Mouse (Mus musculus) adrenal gland, postnatal 14 days (tissue): ENCODE measurements around the gene Fndc3c1. TPM values are rescaled to one million over a fixed set of nuclear protein-coding genes. Genes with fewer than 3 reads are reported as not detected.
"Not testable (repeated sequence)": the region's sequence is repeated elsewhere in the genome, so short reads cannot be mapped to it uniquely, and the experiment has no call there.

ENCODE experiments used
- DNase-seq: peaks from one replicate; pipeline ENCODE4 v3.0.0; 2021; ENCODE audit warnings: mixed read lengths
- long read RNA-seq, 2 experiments: library from polyadenylated mRNA; stranded (forward); transcript quantifications; one replicate each; pipeline ENCODE4 v2.0.0; 2021
- microRNA-seq, 2 experiments: library from miRNA; unstranded; fragments of <30 nt; microRNA quantifications; one replicate each; pipeline ENCODE4 v1.2.0; 2021
- total RNA-seq: library from RNA; stranded (reverse); gene quantifications from 2 replicates; pipeline ENCODE4 v1.2.3, GENCODE M21; 2021

The Fndc3c1 gene
- total RNA-seq = 0.15 TPM in 1 of 2 replicates, not detected in the other
- long read RNA-seq, experiment 1 = 0 reads
- long read RNA-seq, experiment 2, partial matches to known transcripts = 1 of 1 reads
- long read RNA-seq, experiment 2, other reads (novel, unspliced or antisense) = 0 of 1 reads

DNA sequence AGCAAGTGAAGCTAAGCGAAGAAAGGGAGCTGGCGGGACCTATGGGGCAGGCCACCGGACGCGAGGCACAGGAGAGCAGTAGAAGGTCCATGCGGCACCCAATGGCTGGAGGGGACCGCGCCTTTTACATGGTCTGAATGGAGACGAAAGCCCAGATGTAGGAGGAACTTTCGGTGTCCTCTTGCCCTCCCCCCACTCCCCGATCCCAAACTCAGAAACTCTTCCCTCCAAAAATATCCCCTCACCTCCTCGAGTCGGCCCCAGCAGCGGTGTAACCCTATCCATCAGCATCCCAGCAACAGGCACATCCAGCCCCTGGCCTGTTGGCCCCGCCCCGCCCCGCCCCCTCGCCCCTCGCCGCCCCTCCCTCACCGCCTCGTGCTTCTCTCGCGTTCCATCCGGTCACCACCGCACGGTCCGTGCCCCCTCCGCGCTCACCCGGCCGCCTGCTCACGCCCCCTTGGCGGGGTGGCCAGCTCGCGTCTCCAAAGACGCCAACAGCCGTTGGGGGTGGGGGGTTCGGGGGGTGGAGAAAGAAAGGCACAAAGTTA, at the start of gene Fndc3c1:
TSS of gene Fndc3c1 (minus strand) at position 301 of the 551 bp plus-strand sequence.
- no peak for DNase-seq

DNA sequence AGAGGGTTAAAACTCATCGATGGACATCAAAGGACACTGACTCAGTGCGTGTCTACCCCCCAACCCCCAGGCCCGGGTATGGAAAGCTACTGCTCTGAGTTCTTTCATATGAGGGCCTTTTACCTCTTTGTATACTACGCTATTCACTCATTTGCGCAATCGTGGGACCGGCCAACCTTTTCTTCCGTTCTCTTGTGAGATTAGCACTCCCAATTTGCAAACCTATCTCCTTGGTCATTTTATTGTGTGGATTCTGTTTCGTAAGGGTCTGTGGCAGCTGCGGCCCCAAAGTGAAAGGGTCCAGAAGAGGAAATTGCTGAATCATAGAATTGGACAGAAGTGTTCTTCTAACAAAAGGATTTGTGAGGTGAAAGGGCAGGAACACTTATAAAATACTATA, 1.2 kb upstream of the Fndc3c1 start:
- no peak for DNase-seq

GRCm38 (mm10) chrX:106485671-106486070, 470 bp upstream of the Fndc3c1 start:
- no peak for DNase-seq

- DNase-seq = not testable (repeated sequence)
Measured at GRCm38 (mm10) chrX:106479891-106480290, 5.3 kb downstream of the Fndc3c1 start.

DNA sequence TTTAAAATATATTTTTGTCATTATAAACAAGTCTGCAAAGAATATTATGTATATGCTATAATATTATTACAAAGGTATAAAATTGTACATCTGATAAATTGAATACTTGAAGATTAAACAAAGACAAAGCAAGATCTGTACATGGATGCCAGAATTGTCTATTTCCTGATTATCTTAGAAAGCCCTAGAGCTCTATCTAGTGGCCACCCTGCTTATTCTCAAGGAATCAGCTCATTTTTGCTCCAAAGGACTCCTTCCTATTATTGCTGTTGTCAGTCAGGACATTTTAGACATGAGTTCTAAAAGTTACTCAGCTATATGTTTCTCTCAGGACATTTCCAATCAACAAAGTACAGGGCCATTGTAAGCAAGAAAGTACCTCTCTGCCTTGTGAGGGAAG, 99.9 kb downstream of the Fndc3c1 start:
- no peak for DNase-seq

DNA sequence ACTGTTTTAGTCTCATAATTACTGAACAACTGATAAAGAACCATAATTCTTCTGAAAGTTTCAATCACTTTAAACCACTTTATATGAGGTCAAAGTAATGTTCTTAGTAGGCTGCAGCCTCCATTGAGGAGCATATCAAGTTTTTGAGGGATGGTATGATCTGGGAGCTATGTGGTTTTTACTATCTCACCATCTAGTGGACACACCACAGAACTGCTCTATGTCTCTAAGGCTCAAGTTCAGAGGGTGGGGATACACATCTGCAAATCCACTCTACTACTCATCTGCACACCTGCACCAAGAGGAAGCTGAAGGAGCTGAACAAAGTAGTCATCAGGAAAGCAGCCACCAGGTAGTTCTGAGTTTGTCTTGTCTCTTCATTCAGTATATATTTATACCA, 104.6 kb downstream of the Fndc3c1 start:
- DNase-seq = no peak

Small RNA genes within 50 kb of the gene (microRNA-seq; reads per million reads assigned to microRNA genes)
- 0 reads per million in 2 experiments for gene Gm27428

Other genes starting within 250 kb of the Fndc3c1 start
- gene Fnd3c2, start 230.0 kb downstream of the Fndc3c1 start, total RNA-seq = not detected in 2 replicates
- not detected in 2 replicates for gene Gm5127, start 97.8 kb upstream of the Fndc3c1 start, total RNA-seq
- 0.33 and 0.86 TPM in 2 replicates for gene Cysltr1, start 118.3 kb upstream of the Fndc3c1 start, total RNA-seq